Mouse (Mus musculus): Measurements from ENCODE around the gene Cage1.

Gene Cage1

DNA sequence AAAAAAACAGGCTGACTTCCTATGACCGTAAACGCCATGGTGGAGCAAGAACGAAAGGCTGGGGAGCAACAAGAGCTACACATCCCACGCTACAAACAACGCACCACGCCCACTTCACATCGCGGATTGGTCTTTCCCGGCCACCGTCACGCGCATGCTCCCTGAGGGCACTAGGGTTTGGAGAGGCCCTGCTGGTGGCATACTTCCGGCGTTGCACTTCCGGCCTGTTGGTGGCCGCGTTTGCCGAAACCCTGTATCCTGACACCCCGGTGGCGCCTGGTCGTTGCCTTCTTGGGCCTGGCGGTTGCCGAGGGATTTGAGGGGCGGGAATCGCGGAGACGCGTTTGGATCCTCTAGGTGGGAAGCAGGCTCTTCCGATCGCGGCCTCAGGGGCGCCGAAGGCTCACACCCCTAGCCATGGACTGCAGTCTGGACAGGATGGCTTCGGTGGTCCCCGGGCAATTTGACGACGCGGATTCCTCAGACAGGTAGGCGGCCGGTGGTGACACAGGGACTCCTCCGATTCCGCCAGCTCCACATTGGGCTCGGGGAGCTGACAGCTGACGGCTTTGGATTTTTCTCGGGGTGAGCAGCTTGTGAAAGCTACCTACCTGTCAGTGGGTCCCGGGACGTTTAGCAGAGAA lies at the start of gene Cage1:
TSS of gene Cage1 (minus strand) at position 26 of the 644 bp plus-strand sequence.
- peak; percentile 95 for DNase-seq (ENCODE audit: low read depth, low spot score)

DNA sequence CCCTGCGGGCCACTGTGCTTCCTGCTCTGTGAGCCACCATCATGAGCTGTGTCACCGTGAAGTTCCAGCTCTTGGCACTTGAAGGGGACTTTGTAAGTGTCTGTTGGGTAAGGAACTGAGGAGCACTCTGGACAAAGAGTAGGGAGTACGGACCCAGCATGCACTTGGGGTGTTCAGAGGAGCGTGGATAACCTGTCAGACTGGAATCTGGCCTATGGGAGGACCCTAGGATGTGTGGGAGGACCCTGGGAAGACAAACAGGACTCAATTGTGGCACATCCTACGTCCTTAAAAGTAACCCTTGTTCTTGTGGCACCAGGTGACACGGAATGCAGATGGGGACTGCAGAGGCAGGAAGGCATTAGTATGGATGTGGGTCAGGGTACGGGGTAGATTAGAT lies 44.3 kb upstream of the Cage1 start:
- DNase-seq (ENCODE audit: low read depth, low spot score): no peak

DNA sequence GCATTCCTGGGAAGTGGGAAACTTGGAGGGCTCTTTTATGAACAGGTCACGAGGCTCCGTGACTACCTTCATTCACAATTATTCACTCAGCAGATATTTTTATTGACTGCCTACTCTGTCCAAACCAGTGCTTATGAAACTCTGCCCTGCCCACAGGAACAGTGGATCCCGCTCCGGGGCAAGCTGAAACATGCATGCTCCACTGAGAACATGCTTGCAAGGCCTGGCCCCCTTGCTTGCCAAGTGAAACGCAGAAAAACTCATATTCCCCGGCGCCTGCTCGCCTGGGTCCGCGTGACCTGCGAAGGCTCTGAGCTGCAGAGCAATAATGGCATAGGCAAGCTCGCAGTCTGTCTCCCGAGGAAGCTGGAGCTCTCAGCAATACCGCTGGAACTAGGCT lies 43.9 kb upstream of the Cage1 start:
- DNase-seq (ENCODE audit: low read depth, low spot score): no peak

DNA sequence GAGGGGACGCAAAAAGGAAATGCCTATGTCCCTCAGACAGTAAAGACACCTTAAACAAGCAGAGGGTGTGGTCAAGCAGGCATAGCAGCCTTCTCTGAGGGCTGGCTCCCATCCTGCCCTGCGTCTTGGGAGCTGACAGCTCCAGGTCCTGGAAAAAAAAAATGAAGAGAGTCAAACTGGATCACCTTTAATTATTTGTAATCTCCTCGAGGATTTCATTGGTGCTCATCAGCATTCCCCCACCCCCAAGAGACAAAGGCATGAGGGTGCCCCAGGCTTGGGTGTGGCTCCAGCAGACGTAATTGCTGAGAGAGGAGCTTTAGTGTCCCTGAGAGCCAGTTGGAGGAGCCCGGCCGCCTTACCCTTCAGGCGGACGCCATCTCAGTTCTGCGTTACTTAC lies 43.1 kb upstream of the Cage1 start:
- no peak for DNase-seq (ENCODE audit: low read depth, low spot score)

DNA sequence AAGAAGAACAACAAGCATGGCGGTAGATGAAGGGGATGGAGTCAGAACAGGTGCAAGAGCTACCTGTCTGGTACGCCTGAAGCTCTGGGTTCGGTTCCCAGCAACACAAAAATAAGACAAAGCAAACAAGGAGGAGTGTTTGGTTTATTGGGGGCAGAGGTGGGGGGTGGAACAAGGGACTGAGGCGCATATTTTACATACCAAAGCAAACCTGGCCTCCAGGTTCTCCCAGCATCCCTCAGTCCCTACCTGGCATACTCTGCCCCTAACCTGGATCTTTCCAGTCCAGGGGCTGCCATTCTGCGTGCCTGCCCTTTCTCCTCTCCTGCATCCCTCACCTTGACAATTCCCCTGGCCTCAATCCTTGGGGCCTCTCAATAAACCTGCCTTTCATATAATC lies 42.5 kb upstream of the Cage1 start:
- no peak for DNase-seq (ENCODE audit: low read depth, low spot score)

DNA sequence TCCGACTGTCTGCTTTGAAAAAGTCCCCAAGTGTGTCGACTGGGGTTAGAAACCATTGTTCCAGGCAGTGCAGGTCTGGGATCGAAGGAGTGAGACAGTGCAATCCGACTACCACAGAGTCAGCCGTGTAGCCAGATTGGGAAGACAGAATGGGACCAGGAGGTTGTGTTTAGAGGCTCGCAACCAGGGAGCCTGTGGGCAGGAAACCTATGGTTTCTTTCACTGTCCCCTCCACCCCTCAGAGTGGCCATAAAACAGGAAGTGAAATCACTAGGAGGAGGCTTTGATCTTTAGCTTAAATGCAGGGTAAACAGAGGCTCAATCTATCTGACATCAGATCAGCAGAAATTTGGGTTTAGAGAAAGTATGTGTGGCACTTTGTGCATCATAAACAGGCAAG lies 42.0 kb upstream of the Cage1 start:
- DNase-seq (ENCODE audit: low read depth, low spot score): no peak

DNA sequence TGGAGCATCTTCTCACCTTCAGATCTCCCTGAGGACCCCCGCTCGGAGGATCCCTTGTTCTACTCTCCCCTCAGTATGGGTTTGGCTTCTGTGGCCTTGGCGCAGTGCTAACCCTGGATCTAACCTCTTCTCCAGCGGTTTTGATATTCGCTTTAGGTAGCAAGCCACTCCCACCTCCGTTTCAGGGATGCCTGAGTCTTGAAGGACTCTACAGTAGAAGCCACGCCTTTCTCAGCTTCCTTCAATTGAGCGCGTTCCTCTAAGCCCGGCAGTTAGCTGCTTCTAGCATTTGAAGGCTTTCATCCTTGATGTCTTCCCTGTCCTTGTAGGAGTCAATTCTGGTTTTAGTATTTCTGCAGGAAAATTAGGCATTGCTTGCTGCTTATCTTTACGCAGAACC lies 40.2 kb upstream of the Cage1 start:
- no peak for DNase-seq (ENCODE audit: low read depth, low spot score)

DNA sequence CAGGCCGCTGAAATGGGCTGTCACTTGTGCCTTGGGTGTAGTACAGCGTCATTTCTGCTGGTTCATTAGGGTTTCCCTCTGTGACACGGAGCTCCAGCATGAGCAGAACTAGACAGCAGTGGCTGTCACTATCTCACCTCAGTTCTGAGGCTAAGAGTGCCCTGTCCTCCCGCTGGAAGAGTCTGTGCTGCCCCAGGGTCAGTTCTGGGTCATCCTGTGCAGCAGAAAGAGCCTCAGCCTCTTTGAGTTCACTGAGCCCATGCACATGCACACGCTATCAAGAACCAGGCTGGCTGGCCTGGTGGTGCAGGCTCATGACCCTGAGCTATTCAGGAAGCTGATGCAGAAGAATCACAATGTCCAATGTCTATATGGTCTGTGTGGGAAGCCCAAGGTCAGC lies 37.5 kb upstream of the Cage1 start:
- no peak for DNase-seq (ENCODE audit: low read depth, low spot score)

DNA sequence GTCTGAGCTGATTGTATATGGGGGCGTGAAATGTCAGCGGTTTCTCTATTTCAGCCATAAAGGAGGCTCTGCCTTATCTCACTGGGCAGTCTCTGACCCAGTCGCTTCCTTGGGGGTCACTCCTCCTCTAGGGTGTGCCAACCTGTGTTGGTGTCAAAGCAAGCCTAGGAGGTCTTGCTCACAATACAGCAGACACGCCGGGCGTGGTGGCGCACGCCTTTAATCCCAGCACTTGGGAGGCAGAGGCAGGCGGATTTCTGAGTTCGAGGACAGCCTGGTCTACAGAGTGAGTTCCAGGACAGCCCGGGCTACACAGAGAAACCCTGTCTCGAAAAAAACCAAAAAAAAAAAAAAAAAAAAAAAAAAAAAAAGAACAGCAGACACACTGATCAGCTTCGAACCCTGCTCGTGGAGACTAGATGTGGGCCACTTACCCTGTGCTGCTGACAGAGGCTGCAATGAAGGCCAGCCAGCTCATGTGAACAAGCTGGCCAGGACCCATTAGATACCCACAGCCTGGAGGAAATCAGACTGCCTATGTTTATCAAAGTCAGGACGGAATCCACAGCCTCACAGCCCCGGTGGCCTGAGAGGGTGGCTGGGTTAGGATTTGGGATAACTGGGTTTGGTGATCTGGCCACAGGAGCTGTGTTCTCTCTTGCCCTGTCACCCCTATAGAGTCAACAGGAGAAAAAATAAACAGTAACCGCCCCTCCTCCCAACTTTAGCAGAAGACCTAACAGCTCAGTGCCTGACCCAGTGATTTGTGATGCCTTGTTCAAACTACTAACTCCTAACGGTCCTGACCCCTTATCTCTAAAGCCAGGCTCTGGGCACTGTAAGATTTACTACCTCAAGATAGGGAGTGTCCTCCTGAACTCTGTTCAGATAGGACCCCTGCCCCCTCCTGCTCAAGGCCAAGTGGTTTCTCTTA lies 36.8 kb upstream of the Cage1 start:
- DNase-seq (ENCODE audit: low read depth, low spot score): no peak

DNA sequence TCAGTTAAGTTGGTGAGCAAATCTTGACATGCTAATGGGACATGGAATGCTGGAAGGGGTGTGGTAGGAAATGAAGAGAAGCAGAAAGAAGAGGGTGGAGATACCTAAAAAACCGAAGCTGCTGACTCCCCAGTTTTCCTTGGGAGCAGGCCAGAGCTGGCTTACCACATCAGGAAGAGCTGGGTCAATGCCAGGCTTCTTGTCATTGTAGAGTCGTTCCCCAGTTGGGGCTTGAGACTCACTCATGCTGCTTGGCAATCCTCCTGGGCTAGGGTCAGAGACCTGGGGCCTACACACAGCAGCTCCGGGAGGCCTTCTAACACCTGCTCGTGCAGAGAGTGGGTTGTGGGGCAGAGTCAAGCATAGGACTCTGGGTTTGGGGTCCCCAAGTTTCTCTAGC lies 34.1 kb upstream of the Cage1 start:
- no peak for DNase-seq (ENCODE audit: low read depth, low spot score)

DNA sequence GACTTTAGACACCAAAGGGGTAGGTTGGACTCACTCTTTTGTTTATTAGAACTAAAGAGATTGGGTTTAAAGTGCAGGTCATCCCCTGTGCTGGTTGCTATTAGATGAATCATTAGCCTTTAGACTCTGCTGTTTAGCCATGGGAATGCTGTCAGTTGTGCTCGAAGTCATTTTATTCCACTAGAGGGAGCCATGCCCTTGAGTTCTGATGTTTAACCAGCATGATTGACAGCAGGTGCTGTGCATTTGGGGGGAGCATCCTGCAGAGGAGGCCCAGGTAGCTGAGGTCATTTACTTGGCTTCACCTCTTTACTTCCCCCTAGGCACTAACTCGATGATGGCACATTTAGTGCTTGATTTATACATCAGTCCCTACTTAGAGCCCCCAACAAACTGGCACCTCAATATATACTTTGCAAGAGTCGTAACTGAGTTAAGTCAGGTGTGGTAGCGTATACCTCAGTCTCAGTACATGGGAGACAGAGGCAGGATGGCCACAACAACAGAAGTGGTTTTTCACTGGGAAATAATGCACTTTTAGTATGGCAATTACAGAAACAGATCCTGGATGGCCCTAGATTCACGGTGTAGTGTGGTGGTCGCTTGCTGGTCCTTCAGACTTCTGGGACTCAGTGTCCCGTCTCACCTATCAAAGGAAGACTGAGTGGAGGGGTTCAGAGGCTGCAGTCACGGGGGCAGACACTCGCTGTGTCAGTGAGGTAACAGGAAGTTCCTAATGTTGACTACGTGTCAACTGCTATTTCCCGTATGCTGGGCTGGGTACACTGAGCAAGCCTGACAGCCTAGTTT lies 28.2 kb upstream of the Cage1 start:
- DNase-seq (ENCODE audit: low read depth, low spot score): peak; percentile 46

DNA sequence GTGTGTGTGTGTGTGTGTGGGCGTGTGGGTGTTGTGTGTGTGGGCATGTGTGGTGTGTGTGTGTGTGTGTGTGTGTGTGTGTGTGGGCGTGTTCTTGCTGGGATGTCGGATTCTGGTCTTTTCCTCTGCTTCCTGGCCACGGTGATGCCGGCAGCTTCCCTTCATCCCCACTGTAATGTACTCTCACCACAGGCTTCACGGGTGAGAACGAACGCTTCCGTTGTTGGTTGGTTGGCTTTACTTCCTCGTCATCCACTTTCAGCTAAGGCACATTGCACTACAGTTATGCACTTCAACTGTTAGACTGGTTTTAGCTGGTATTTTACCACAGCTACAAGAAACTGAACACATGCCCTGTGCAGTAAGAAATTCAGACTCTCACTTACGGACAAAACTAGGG lies 25.8 kb upstream of the Cage1 start:
- DNase-seq (ENCODE audit: low read depth, low spot score): no peak

DNA sequence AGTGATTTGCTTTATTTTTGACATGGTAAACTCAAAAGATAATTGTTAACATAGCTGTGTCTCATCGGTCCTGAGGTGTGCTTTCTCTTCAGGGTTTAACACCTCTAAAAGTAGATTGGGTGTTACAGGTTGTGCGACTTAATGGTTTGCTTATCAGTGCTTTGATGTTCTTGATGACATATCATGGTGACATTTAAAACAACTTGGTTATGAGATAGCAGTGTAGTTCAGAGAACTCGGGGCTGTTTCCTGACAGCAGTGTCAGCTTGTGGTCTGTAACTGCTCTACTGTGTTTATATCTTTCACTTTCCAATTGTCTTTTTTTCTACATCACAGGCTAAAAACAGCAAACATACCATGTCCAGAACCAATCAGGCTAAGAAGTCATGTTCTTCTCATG lies 13.0 kb upstream of the Cage1 start:
- no peak for DNase-seq (ENCODE audit: low read depth, low spot score)

DNA sequence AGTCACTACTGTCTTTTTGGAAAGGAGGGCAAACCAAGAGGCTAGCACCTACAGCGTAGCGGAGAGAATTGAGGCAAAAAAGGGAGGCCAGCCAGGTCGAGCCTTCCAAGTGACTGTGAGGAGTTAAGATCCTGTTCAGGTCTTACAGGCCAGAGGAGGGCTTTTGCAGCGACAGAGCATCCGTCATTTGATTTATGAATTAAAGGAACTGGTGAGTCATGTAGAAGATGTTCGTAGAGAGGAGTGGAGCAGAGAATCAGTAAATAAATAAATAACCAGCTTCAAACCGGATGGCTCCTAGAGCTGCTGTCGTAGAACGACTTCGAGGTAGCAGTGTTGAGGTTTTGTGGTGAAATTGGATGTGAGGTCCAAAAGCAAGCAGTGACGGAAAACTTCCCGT lies 942 bp upstream of the Cage1 start:
- no peak for DNase-seq (ENCODE audit: low read depth, low spot score)

DNA sequence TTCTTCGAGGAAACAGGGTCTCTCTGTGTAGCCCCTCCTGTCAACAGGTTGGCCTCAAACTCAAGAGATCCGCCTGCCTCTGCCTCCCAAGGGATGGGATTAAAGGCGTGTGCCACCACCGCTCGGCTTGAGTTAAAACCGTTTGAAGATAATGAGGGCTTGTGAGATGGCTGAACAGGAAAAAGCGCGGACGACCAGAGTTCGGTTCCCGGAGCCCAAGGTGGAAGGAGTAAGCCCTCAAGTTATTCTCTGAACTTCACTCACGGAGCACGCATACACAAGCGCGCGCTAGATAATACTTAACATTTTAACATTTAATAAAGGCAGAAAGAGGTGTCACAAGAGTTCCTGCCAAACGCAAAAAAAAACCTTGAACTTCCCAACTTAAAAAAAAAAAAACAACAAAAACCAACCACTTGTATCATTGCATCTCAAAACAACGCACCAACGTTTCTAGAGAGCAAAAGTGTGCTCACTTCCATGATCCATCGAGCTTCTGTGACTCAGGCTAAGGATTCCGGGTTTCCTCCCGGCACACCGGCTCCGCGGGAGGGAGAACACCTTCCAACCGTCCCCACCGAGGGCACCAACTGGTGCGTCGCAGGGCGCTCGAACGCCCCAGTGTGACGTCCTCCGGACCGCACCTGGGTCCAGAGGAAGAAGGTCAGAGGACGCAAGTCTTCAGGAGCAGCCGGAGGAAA lies 376 bp downstream of the Cage1 start, which contains the start of gene Riok1:
TSS of gene Riok1 (plus strand) at position 653 of the 701 bp plus-strand sequence.
- DNase-seq (ENCODE audit: low read depth, low spot score): no peak

DNA sequence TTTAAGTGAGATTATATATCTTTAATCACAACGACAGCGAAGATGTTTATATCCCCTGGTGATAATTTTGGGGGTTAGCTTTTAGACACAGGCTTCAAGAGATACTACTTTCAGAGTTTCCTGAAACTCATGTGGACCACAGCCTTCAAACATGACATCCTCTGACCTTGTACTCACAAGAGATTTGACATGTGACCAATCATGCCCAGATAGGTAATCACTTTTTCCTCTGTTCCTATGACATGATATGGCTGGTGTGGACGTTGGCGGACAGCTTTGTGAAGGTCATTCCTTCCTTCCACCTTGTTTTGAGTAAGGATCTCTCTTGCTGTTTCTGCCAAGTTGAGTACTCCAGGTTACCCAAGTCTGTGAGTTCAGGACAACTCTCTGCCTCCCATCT lies 8.5 kb downstream of the Cage1 start:
- no peak for DNase-seq (ENCODE audit: low read depth, low spot score)

DNA sequence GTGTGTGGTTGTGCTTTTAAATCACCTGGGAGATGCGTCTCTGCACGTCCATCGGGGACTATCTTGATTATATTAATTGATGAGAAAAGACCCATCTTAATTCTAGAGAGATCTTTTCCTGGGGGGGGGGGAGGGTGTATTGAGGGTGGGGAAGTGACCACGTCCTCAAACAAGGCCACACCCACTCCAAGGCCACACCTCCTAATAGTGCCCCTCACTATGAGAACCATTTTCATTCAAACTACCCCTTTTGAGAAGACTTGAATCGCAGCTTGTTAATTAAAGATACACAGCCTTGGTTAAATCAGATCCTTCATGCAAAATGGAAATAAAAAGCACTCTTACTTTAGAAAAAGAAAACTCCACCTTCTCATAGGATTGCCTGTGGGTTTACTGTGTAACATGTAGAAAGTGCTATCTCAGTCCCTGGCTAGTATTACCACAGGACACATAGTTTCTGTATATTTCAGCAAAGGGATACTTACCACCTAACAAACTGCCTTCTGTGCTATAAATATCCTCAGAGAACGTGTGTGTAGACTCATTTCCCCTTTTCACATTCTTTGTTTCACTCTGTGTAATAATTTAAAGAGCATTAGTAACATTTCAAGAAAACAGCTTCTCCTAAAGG lies 9.1 kb downstream of the Cage1 start:
- DNase-seq (ENCODE audit: low read depth, low spot score): no peak

DNA sequence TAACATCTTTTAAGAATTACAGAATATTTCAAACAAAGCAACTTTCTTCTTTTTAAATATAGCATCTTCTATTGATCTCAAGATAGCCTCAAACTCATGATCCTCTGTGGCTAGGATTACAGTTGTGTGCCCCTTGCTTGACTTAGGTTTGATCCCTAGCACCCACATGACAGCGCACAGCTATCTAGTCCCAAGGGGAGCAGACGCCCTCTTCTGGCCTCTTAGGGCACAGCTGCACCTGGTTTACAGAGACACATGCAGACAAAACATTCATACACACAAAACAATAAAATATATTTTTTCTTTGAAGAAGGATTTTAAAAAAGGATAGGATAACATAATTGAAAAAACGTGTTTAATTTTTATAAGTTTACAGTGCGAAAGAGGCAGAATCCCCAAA lies 11.0 kb downstream of the Cage1 start:
- DNase-seq (ENCODE audit: low read depth, low spot score): no peak

DNA sequence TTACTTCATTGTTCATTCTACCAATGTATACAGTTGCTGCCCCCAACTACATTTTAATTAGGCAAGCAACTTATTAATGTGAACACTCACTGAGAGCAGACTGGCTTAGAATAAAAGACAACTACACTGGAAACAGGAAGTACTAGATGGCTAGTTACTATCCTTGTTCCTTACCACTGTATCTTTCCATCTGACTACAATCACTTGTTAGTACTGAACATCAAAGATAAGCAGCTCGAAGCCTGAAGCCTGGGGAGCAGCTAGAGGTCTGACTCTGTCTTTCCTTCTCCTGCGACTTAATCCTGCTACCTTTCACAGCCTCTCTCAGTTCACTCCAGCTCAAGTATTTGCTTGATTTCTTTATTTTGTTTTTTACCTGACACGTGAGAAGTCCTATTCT lies 18.1 kb downstream of the Cage1 start:
- no peak for DNase-seq (ENCODE audit: low read depth, low spot score)

DNA sequence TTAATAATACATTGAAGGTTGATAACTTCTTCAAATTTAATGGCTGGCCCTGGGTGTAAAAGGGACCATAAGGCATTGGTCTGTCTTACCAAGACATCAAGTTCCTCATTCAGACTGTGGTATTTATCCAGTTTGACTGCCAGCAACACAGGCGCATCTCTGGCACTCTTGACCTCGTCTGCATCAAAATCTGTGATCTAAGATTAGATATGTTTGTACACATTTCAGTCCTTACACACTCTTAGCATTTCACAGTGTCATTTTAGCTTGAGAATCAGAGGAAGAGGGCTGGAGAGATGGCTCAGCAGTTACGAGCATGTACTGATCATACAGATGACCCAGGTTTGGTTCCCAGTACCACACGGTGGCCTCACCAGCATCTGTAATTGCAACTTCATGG lies 21.3 kb downstream of the Cage1 start:
- DNase-seq (ENCODE audit: low read depth, low spot score): no peak

DNA sequence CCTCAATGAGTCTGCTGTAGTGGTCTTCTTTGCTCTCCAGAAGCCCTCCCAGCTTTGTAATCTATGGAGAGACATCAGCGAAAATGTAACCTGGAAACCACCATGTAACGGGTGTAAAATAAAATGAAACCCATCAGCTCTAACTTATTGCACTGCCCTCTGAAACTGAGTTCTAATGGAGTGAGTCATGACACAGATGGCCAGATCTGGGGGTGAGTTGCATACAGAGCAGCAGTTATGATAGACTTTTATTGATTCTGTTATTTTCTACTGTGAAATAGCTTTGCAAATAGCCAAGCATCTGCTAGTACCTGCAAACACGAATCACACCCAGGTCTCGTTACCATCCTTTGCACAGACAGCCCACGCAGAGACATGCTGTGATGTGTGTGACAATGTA lies 24.4 kb downstream of the Cage1 start:
- no peak for DNase-seq (ENCODE audit: low read depth, low spot score)

All from embryo, embryonic 11.5 days (tissue).